Mouse (Mus musculus) hindbrain, embryonic 12.5 days (tissue): ENCODE results near the gene Colq. TPM values are rescaled to one million over a fixed set of nuclear protein-coding genes. Genes with fewer than 3 reads are reported as not detected.

ENCODE experiments used
- polyA plus RNA-seq: library from polyadenylated mRNA; unstranded; fragments of >200 nt; fragmentation: Nextera tagmentation; extraction: Ambion mirVana; gene quantifications from 2 replicates; pipeline ENCODE4 v1.2.1, GENCODE M21; 2016

Colq gene
- polyA plus RNA-seq, 1 experiment from 2014 or later, result 0.18 TPM

Other genes with a start within 250 kb of the Colq start
- 54.9 and 68.0 TPM in 2 replicates for gene Sh3bp5, start 155.3 kb downstream of the Colq start, polyA plus RNA-seq
- 19.3 and 19.8 TPM in 2 replicates for gene Eaf1, start 96.9 kb downstream of the Colq start, polyA plus RNA-seq
- 62.6 and 73.8 TPM in 2 replicates for gene Mettl6, start 96.3 kb downstream of the Colq start, polyA plus RNA-seq
- gene Gm49387, start 49.5 kb upstream of the Colq start, polyA plus RNA-seq, result 0.93 TPM in 1 of 2 replicates, not detected in the other
- gene Btd, start 49.7 kb upstream of the Colq start, polyA plus RNA-seq, result 20.2 and 20.8 TPM in 2 replicates
- 6.9 and 11.5 TPM in 2 replicates for gene Hacl1, start 49.9 kb upstream of the Colq start, polyA plus RNA-seq
- gene Ankrd28, start 239.3 kb upstream of the Colq start, polyA plus RNA-seq, result 12.6 and 14.9 TPM in 2 replicates